ENCODE assay signal across 8 mouse cellular contexts in genomic region chr2:157943514-157944155, GRCm38 (mm10). TPM values are rescaled to one million over a fixed set of nuclear protein-coding genes. Genes with fewer than 3 reads are reported as not detected.
DNase-seq lines count a peak whose midpoint lies in the region; ATAC-seq lines count a peak whose summit lies in the region.

No protein-coding gene starts in this region.

- under 1% methylated on average over 44 of the region's 47 CpGs for WGBS in embryonic facial prominence, embryonic 12.5 days
- WGBS in limb, embryonic 12.5 days: under 1% methylated on average over 47 of the region's 47 CpGs
- 1% methylated on average over 47 of the region's 47 CpGs for WGBS in midbrain, embryonic 14.5 days
- WGBS in stomach, embryonic 14.5 days: under 1% methylated on average over 47 of the region's 47 CpGs

- H3K36me3 ChIP-seq in embryonic facial prominence, embryonic 12.5 days: no peaks in the 10 kb centered on the region
- H3K36me3 ChIP-seq in limb, embryonic 12.5 days: no peaks in the 10 kb centered on the region
- H3K36me3 ChIP-seq in midbrain, embryonic 14.5 days (ENCODE audit: control insufficient read depth, insufficient read depth, low read length): peaks cover 15% of the 10 kb centered on the region; the same call in 1 of the 2 replicates
- no peaks in the 10 kb centered on the region for H3K36me3 ChIP-seq in stomach, embryonic 14.5 days (ENCODE audit: control insufficient read depth, insufficient read depth, low read length)

- ATAC-seq in CD4-positive, CD25-positive, alpha-beta regulatory T cell, adult 4 months: no peak
- ATAC-seq in embryonic facial prominence, embryonic 12.5 days (ENCODE audit: insufficient number of reproducible peaks, insufficient read depth, low FRiP score, low TSS enrichment): peak; percentile 55; the same call in 1 of the 2 replicates
- peak; percentile 79 for ATAC-seq in limb, embryonic 12.5 days (ENCODE audit: insufficient number of reproducible peaks, insufficient read depth, low FRiP score, low TSS enrichment, low read depth)
- ATAC-seq in midbrain, embryonic 14.5 days (ENCODE audit: low FRiP score, low TSS enrichment): peak; percentile 69
- ATAC-seq in stomach, embryonic 14.5 days (ENCODE audit: insufficient number of reproducible peaks, insufficient read depth, low FRiP score, low read depth): peak; percentile 62

- H3K4me2 ChIP-seq in embryonic facial prominence, embryonic 12.5 days (replicated peaks): peak overlapping the region; percentile 93
- peak overlapping the region; percentile 93 for H3K4me2 ChIP-seq in limb, embryonic 12.5 days
- H3K4me2 ChIP-seq in midbrain, embryonic 14.5 days (ENCODE audit: low read length): peak overlapping the region; percentile 73
- H3K4me2 ChIP-seq in stomach, embryonic 14.5 days (replicated peaks; ENCODE audit: low read depth, low read length): peak overlapping the region; percentile 96

- H3K9me3 ChIP-seq in embryonic facial prominence, embryonic 12.5 days: no peaks in the 10 kb centered on the region
- H3K9me3 ChIP-seq in limb, embryonic 12.5 days: no peaks in the 10 kb centered on the region
- H3K9me3 ChIP-seq in midbrain, embryonic 14.5 days (ENCODE audit: control insufficient read depth, low read length): no peaks in the 10 kb centered on the region
- H3K9me3 ChIP-seq in stomach, embryonic 14.5 days (ENCODE audit: control insufficient read depth, low read depth, low read length): no peaks in the 10 kb centered on the region

- H3K27me3 ChIP-seq in embryonic facial prominence, embryonic 12.5 days: peaks cover 34% of the 10 kb centered on the region
- H3K27me3 ChIP-seq in limb, embryonic 12.5 days: peaks cover 41% of the 10 kb centered on the region
- 0 out of 2 replicates have a peak, but pooled peaks cover 3% of the 10 kb centered on the region for H3K27me3 ChIP-seq in midbrain, embryonic 14.5 days (ENCODE audit: control insufficient read depth, insufficient read depth, low read length)
- peaks cover 14% of the 10 kb centered on the region for H3K27me3 ChIP-seq in stomach, embryonic 14.5 days (ENCODE audit: control insufficient read depth, insufficient read depth, low read length)

- H3K4me1 ChIP-seq in embryonic facial prominence, embryonic 12.5 days: peaks cover 12% of the 10 kb centered on the region
- peaks cover 30% of the 10 kb centered on the region for H3K4me1 ChIP-seq in limb, embryonic 12.5 days (replicated peaks)
- peaks cover 28% of the 10 kb centered on the region for H3K4me1 ChIP-seq in midbrain, embryonic 14.5 days (ENCODE audit: control insufficient read depth, insufficient read depth, low read length)
- peaks cover 10% of the 10 kb centered on the region; the same call in 1 of the 2 replicates for H3K4me1 ChIP-seq in stomach, embryonic 14.5 days (ENCODE audit: control insufficient read depth, insufficient read depth, low read length)

- DNase-seq in CD4-positive, CD25-positive, alpha-beta regulatory T cell, adult 2 months (ENCODE audit: low read depth, low spot score): peak; percentile 47
- peak; percentile 77 for DNase-seq in heart, adult 8-10 months (ENCODE audit: low spot score)
- peak; percentile 61 to 67 for DNase-seq in kidney, adult 8-10 months
- DNase-seq in midbrain, embryonic 14.5 days: peak; percentile 89

- peak overlapping the region; percentile 19; the same call in 1 of the 2 replicates for H3K27ac ChIP-seq in embryonic facial prominence, embryonic 12.5 days
- H3K27ac ChIP-seq in limb, embryonic 12.5 days: 0 out of 2 replicates have a peak overlapping the region, but pooled peaks have one; percentile 41
- H3K27ac ChIP-seq in midbrain, embryonic 14.5 days (replicated peaks; ENCODE audit: low read depth, low read length): peak overlapping the region; percentile 61
- H3K27ac ChIP-seq in stomach, embryonic 14.5 days (ENCODE audit: low read length): no peak overlapping the region; the same call in 1 of the 2 replicates

- peak overlapping the region; percentile 49 for H3K4me3 ChIP-seq in embryonic facial prominence, embryonic 12.5 days
- H3K4me3 ChIP-seq in limb, embryonic 12.5 days (replicated peaks): peak overlapping the region; percentile 56
- peak overlapping the region; percentile 40 for H3K4me3 ChIP-seq in midbrain, embryonic 14.5 days (replicated peaks; ENCODE audit: low read depth, low read length)
- peak overlapping the region; percentile 47 for H3K4me3 ChIP-seq in stomach, embryonic 14.5 days (ENCODE audit: low read depth, low read length)

- H3K9ac ChIP-seq in embryonic facial prominence, embryonic 12.5 days: peak overlapping the region; percentile 72
- peak overlapping the region; percentile 75 for H3K9ac ChIP-seq in limb, embryonic 12.5 days (replicated peaks)
- H3K9ac ChIP-seq in midbrain, embryonic 14.5 days (replicated peaks; ENCODE audit: low read length): peak overlapping the region; percentile 65
- peak overlapping the region; percentile 38; the same call in 1 of the 2 replicates for H3K9ac ChIP-seq in stomach, embryonic 14.5 days (replicated peaks; ENCODE audit: low read depth, low read length)

RNA-seq across cellular contexts. Expression of gene Vstm2l, which starts 29.2 kb away (rescaled TPM):
- not detected for polyA plus RNA-seq in CD4-positive, CD25-positive, alpha-beta regulatory T cell, adult 4 months (2017; shearing (Covaris generic))
- 1.3 and 1.7 TPM in 2 replicates for polyA plus RNA-seq in embryonic facial prominence, embryonic 12.5 days (2016; fragmentation: Nextera tagmentation; extraction: Ambion mirVana)
- total RNA-seq in heart, adult 8-10 months (2022): under 1 TPM; 0.19 to 0.31 (median 0.22) TPM
- 0.20 and 0.30 TPM in 2 replicates for polyA plus RNA-seq in limb, embryonic 12.5 days (2016; fragmentation: Nextera tagmentation; extraction: Ambion mirVana)
- polyA plus RNA-seq in midbrain, embryonic 14.5 days (2014; fragmentation: Nextera tagmentation; extraction: Ambion mirVana): 38.5 and 56.7 TPM in 2 replicates
- 0.17 and 0.49 TPM in 2 replicates for polyA plus RNA-seq in stomach, embryonic 14.5 days (2014; fragmentation: Nextera tagmentation; extraction: Ambion mirVana)

Comparison
In these comparisons a context has a peak if more than half of its experiments do, and no peak if none do; other contexts are left out.
1. RNA of gene Vstm2l, which starts 29.2 kb away (polyA plus RNA-seq): 38.5 to 56.7 TPM in midbrain, embryonic 14.5 days; 1.3 to 1.7 TPM in embryonic facial prominence, embryonic 12.5 days, 0.20 to 0.30 TPM in limb, embryonic 12.5 days, 0.17 to 0.49 TPM in stomach, embryonic 14.5 days and not detected in CD4-positive, CD25-positive, alpha-beta regulatory T cell, adult 4 months; every median in the first group is over 10 times any median in the second.
2. Peak in every context shown above with its lines, with median percentiles within 50 percentile points of each other: DNase-seq, H3K4me2 ChIP-seq, H3K4me3 ChIP-seq and H3K9ac ChIP-seq.